Mouse (Mus musculus): ENCODE results near the gene Ascl3. TPM values are rescaled to one million over a fixed set of nuclear protein-coding genes. Genes with fewer than 3 reads are reported as not detected.

The Ascl3 gene
- polyA plus RNA-seq, 1 experiment from 2014 or later = not detected

- 35% methylated on average over 4 of the region's 4 CpGs for WGBS
- Histone ChIP-seq H3K4me1 (replicated peaks; ENCODE audit: control insufficient read depth, insufficient read depth, low read length) (no peaks in the 10 kb centered on the region; the same call in 1 of the 2 replicates), H3K36me3 (replicated peaks; ENCODE audit: control insufficient read depth, insufficient read depth) (no peaks in the 10 kb centered on the region), H3K4me2 (replicated peaks) (peak overlapping the region; percentile 74), H3K9me3 (ENCODE audit: control insufficient read depth, low read length) (no peaks in the 10 kb centered on the region), H3K4me3 (replicated peaks; ENCODE audit: low read length) (peak overlapping the region; percentile 59), H3K9ac (no peak overlapping the region), H3K27me3 (ENCODE audit: control insufficient read depth, insufficient read depth, low read length) (no peaks in the 10 kb centered on the region), H3K27ac (no peak overlapping the region)
- ATAC-seq (ENCODE audit: low FRiP score) (peak; percentile 1; the same call in 1 of the 2 replicates), DNase-seq (ENCODE audit: low spot score) (no peak)
These were observed 28.8 kb downstream of the Ascl3 start for GRCm38 (mm10) chr7:109702721-109703120.

GRCm38 (mm10) chr7:109700213-109700612 lies 31.3 kb downstream of the Ascl3 start:
- ATAC-seq (ENCODE audit: low FRiP score) (no peak), DNase-seq (ENCODE audit: low spot score) (no peak)
- no peaks in the 10 kb centered on the region for H3K27me3 ChIP-seq (ENCODE audit: control insufficient read depth, insufficient read depth, low read length)
- H3K4me1 ChIP-seq (replicated peaks; ENCODE audit: control insufficient read depth, insufficient read depth, low read length) = no peaks in the 10 kb centered on the region; the same call in 1 of the 2 replicates
- no peak overlapping the region for H3K4me3 ChIP-seq (replicated peaks; ENCODE audit: low read length)
- no peak overlapping the region for H3K27ac ChIP-seq
- no peak overlapping the region for H3K4me2 ChIP-seq (replicated peaks)
- H3K9ac ChIP-seq = no peak overlapping the region
- no peaks in the 10 kb centered on the region for H3K36me3 ChIP-seq (replicated peaks; ENCODE audit: control insufficient read depth, insufficient read depth)
- H3K9me3 ChIP-seq (ENCODE audit: control insufficient read depth, low read length) = no peaks in the 10 kb centered on the region

- Histone ChIP-seq H3K27me3 (ENCODE audit: control insufficient read depth, insufficient read depth, low read length) (no peaks in the 10 kb centered on the region), H3K4me1 (replicated peaks; ENCODE audit: control insufficient read depth, insufficient read depth, low read length) (no peaks in the 10 kb centered on the region), H3K9me3 (ENCODE audit: control insufficient read depth, low read length) (no peaks in the 10 kb centered on the region), H3K4me3 (replicated peaks; ENCODE audit: low read length) (no peak overlapping the region), H3K9ac (no peak overlapping the region), H3K36me3 (replicated peaks; ENCODE audit: control insufficient read depth, insufficient read depth) (no peaks in the 10 kb centered on the region), H3K4me2 (replicated peaks) (no peak overlapping the region), H3K27ac (no peak overlapping the region)
- WGBS = 91% methylated on average over 10 of the region's 10 CpGs
- ATAC-seq (ENCODE audit: low FRiP score) (no peak), DNase-seq (ENCODE audit: low spot score) (no peak)
These were observed 36.2 kb downstream of the Ascl3 start for GRCm38 (mm10) chr7:109695339-109695726.

- Histone ChIP-seq H3K27me3 (ENCODE audit: control insufficient read depth, insufficient read depth, low read length) (no peaks in the 10 kb centered on the region), H3K4me3 (replicated peaks; ENCODE audit: low read length) (no peak overlapping the region), H3K36me3 (replicated peaks; ENCODE audit: control insufficient read depth, insufficient read depth) (no peaks in the 10 kb centered on the region), H3K4me1 (replicated peaks; ENCODE audit: control insufficient read depth, insufficient read depth, low read length) (no peaks in the 10 kb centered on the region), H3K27ac (no peak overlapping the region), H3K4me2 (replicated peaks) (no peak overlapping the region), H3K9ac (no peak overlapping the region), H3K9me3 (ENCODE audit: control insufficient read depth, low read length) (no peaks in the 10 kb centered on the region)
- no peak for ATAC-seq (ENCODE audit: low FRiP score)
- no peak for DNase-seq (ENCODE audit: low spot score)
- WGBS = 79% methylated on average over 13 of the region's 13 CpGs
These were observed 36.8 kb downstream of the Ascl3 start for GRCm38 (mm10) chr7:109694576-109695338.

GRCm38 (mm10) chr7:109690961-109691360 lies 40.6 kb downstream of the Ascl3 start:
- no peaks in the 10 kb centered on the region for H3K27me3 ChIP-seq (ENCODE audit: control insufficient read depth, insufficient read depth, low read length)
- H3K4me3 ChIP-seq (replicated peaks; ENCODE audit: low read length) = no peak overlapping the region
- H3K4me1 ChIP-seq (replicated peaks; ENCODE audit: control insufficient read depth, insufficient read depth, low read length) = no peaks in the 10 kb centered on the region
- ATAC-seq (ENCODE audit: low FRiP score) = no peak
- WGBS = 86% methylated on average over 5 of the region's 5 CpGs
- no peak overlapping the region for H3K9ac ChIP-seq
- H3K27ac ChIP-seq = no peak overlapping the region
- no peak overlapping the region for H3K4me2 ChIP-seq (replicated peaks)
- H3K36me3 ChIP-seq (replicated peaks; ENCODE audit: control insufficient read depth, insufficient read depth) = no peaks in the 10 kb centered on the region
- no peak for DNase-seq (ENCODE audit: low spot score)
- H3K9me3 ChIP-seq (ENCODE audit: control insufficient read depth, low read length) = no peaks in the 10 kb centered on the region

- no peaks in the 10 kb centered on the region for H3K36me3 ChIP-seq (replicated peaks; ENCODE audit: control insufficient read depth, insufficient read depth)
- 88% methylated on average over 3 of the region's 3 CpGs for WGBS
- H3K27ac ChIP-seq = no peak overlapping the region
- ATAC-seq (ENCODE audit: low FRiP score) (no peak), DNase-seq (ENCODE audit: low spot score) (no peak)
- no peaks in the 10 kb centered on the region for H3K27me3 ChIP-seq (ENCODE audit: control insufficient read depth, insufficient read depth, low read length)
- H3K9ac ChIP-seq = no peak overlapping the region
- no peak overlapping the region for H3K4me3 ChIP-seq (replicated peaks; ENCODE audit: low read length)
- H3K4me1 ChIP-seq (replicated peaks; ENCODE audit: control insufficient read depth, insufficient read depth, low read length) = no peaks in the 10 kb centered on the region
- H3K4me2 ChIP-seq (replicated peaks) = no peak overlapping the region
- H3K9me3 ChIP-seq (ENCODE audit: control insufficient read depth, low read length) = no peaks in the 10 kb centered on the region
These were observed 41.4 kb downstream of the Ascl3 start for GRCm38 (mm10) chr7:109690101-109690500.

GRCm38 (mm10) chr7:109686585-109687128 lies 44.9 kb downstream of the Ascl3 start:
- Histone ChIP-seq H3K9me3 (ENCODE audit: control insufficient read depth, low read length) (no peaks in the 10 kb centered on the region), H3K36me3 (replicated peaks; ENCODE audit: control insufficient read depth, insufficient read depth) (no peaks in the 10 kb centered on the region), H3K4me2 (replicated peaks) (no peak overlapping the region), H3K9ac (no peak overlapping the region), H3K27me3 (ENCODE audit: control insufficient read depth, insufficient read depth, low read length) (no peaks in the 10 kb centered on the region), H3K27ac (no peak overlapping the region), H3K4me1 (replicated peaks; ENCODE audit: control insufficient read depth, insufficient read depth, low read length) (no peaks in the 10 kb centered on the region), H3K4me3 (replicated peaks; ENCODE audit: low read length) (no peak overlapping the region)
- no peak for ATAC-seq (ENCODE audit: low FRiP score)
- WGBS = 53% methylated on average over 9 of the region's 9 CpGs
- DNase-seq (ENCODE audit: low spot score) = no peak

- Histone ChIP-seq H3K4me2 (replicated peaks) (no peak overlapping the region), H3K36me3 (replicated peaks; ENCODE audit: control insufficient read depth, insufficient read depth) (no peaks in the 10 kb centered on the region), H3K27ac (no peak overlapping the region), H3K9ac (no peak overlapping the region), H3K9me3 (ENCODE audit: control insufficient read depth, low read length) (no peaks in the 10 kb centered on the region), H3K27me3 (ENCODE audit: control insufficient read depth, insufficient read depth, low read length) (no peaks in the 10 kb centered on the region), H3K4me3 (replicated peaks; ENCODE audit: low read length) (no peak overlapping the region), H3K4me1 (replicated peaks; ENCODE audit: control insufficient read depth, insufficient read depth, low read length) (no peaks in the 10 kb centered on the region)
- 97% methylated on average over 1 of the region's 1 CpGs for WGBS
- ATAC-seq (ENCODE audit: low FRiP score) (no peak), DNase-seq (ENCODE audit: low spot score) (no peak)
These were observed 50.6 kb downstream of the Ascl3 start for GRCm38 (mm10) chr7:109680879-109681278.

- H3K4me1 ChIP-seq (replicated peaks; ENCODE audit: control insufficient read depth, insufficient read depth, low read length) = no peaks in the 10 kb centered on the region
- H3K9me3 ChIP-seq (ENCODE audit: control insufficient read depth, low read length) = no peaks in the 10 kb centered on the region
- H3K4me3 ChIP-seq (replicated peaks; ENCODE audit: low read length) = no peak overlapping the region
- 93% methylated on average over 2 of the region's 2 CpGs for WGBS
- no peaks in the 10 kb centered on the region for H3K36me3 ChIP-seq (replicated peaks; ENCODE audit: control insufficient read depth, insufficient read depth)
- no peak overlapping the region for H3K4me2 ChIP-seq (replicated peaks)
- H3K9ac ChIP-seq = no peak overlapping the region
- no peak overlapping the region for H3K27ac ChIP-seq
- no peak for ATAC-seq (ENCODE audit: low FRiP score)
- DNase-seq (ENCODE audit: low spot score) = no peak
- H3K27me3 ChIP-seq (ENCODE audit: control insufficient read depth, insufficient read depth, low read length) = no peaks in the 10 kb centered on the region
These were observed 51.2 kb downstream of the Ascl3 start for GRCm38 (mm10) chr7:109680284-109680683.
